Mouse (Mus musculus): ENCODE measurements at regions not wholly inside any gene's neighbourhood (a gene's known extent, or its start where the extent isn't known, plus 50 kb on each side); places are given as distances from the start of the nearest gene placed in this dataset.
A peak's percentile ranks its signal among the peaks of the same experiment; 100 is the strongest.

DNA sequence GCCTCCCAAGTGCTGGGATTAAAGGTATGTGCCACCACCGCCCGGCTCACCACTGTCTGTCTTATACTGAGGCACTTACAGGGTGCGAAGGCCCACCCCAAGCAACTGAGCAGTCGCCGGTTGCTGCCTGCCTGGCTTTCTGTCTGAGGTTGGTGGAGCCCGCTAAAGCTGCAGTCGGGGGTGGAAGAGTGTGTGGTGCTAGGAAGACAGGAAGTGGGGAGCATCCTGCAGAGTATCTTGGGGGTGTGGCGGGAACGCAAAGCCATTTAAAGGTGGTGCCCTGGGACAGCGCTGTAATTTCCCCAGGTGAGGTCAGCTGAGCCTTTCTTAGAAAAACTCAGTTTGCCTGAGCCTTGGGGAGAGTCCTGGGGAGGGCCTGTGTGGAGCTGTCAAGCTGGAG lies 89.3 kb downstream of the Gadd45g start:
- DNase-seq, result no peak

DNA sequence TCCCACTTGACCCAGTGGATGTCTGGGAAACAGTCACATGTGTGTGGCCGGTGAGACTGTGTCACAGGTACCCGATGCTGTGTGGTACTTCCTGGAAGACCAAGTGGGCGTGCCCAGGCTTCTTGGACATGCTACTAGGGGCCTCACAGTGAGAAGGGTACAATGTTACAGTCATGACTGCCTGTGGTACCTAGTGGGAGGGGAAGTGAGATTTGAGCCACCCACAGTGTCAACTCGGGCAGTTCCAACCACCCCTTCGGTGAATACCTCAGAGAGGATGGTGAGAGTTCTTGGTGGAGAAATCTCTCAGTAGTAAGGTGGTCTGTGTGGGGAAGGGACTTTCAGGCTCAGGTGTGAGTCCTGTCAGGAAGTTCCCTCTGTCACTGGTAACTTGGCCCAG lies 90.0 kb downstream of the Gadd45g start:
- no peak for DNase-seq

DNA sequence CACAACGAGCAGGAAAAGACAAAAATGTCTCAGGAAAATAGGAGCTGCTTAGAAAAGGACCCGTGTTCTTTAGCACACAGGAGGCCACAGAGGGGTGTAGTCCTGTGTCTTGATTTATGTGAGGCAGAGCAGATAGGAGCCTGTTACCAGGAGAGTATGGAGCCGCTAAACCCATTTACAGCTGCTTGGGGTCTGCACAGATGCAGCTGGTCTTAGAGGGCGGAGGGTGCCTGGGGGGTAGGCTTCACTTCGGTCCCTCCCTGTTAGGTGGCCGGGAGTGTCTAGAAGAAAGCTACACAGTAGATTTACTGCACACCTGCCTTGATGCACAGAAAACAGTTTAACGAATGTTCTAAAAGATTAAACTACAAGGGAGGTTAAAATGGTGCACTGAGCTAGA lies 91.4 kb downstream of the Gadd45g start:
- no peak for DNase-seq

DNA sequence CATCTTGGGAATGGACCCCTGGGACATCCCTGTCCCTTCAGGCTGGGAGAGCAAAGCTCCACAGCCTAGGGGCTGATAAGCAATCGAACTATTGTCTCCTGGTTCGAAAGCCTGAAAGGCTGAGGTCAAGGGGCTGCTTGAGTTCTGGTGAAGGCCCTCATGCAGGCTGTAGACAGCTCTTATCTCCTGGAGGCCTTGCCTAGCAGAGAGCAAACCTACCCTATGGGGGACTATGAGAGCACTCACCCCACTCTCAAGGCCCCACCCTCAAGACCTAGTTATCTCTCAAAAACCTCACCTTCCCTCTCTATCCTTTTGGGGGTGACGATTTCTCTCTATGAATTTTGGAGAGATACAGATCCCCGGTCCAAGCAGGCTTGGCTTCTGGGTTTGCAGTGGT lies 92.8 kb downstream of the Gadd45g start:
- DNase-seq, result no peak

DNA sequence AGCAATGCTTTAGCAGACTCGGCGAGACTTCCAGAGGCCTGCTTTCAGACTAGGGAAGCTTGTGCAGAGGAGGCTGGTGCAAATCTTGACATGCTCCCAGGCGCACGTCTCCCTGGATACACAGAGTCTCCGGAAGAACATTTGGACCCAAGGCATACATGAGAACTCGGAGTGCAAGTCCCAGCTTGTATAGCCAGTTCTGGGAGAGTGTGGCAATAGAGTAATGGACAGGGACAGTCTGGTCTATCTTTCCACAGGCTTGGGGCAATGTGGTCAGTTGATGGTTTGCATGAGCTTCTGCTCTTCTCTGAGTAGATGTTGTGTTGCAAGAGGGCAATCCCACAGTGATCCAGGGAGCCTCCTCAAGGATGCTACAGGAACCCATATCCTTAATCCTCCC lies 93.2 kb downstream of the Gadd45g start:
- no peak for DNase-seq

DNA sequence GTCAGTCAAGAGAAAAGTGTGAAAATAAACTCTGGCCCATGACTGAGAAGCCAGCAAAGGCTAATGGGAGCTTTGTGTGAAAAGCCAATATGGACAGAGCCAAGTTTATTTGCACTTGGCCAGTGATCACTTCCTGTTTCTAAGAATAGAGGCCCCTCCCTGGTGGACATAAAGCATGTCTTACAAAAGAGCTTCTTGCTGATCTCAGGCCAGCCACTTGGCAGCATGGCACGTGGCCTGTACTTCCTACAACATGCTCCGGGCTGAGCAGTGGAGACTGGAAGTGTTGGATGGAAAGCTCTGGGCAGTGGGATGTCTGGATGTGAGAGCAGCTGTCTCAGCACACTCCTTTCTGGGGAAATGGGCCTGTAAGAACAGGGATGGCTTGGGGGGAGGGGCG lies 99.7 kb downstream of the Gadd45g start:
- DNase-seq, result no peak

DNA sequence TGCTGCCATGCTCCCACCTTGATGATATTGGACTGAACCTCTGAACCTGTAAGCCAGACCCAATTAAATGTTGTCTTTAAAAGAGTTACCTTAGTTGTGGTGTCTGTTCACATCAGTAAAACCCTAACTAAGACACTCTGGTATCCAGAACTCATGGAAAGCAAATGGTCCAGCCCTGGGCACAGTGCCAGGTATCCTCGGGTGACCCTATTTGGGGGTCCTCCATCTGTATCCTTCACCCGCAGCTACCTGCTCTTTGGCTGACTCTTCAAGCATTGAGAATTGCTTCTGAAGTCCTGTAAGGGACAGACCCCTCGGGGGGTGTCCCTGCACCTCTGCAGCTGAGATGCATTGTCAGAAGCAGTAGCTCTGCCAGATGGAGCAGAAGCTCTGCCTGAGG lies 102.4 kb downstream of the Gadd45g start:
- DNase-seq, result no peak

DNA sequence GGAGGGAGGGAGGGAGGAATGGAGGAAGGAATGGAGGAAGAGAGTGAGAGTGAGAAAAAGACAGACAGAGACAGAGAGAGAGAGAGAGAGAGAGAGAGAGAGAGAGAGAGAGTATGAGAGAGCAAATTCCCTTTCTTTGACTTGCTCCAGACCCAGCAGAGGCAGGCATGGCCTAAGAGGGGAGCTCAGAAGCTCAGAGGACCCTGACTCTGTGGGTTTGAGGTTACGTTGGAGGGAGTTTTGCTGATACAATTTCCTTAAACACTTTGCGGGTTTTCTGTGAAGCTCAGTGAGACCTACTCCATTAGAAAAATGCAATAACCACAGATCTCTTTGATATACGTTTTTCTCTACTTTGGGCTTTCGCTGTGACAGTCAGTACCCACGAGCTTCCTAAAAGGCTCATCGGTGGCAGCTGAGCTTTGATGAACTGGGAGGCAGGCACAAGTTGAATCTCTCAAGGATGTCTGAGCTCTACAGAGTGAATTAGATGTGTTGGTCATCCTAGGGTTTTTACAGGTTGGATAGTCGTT lies 105.1 kb downstream of the Gadd45g start:
- DNase-seq, result no peak

DNA sequence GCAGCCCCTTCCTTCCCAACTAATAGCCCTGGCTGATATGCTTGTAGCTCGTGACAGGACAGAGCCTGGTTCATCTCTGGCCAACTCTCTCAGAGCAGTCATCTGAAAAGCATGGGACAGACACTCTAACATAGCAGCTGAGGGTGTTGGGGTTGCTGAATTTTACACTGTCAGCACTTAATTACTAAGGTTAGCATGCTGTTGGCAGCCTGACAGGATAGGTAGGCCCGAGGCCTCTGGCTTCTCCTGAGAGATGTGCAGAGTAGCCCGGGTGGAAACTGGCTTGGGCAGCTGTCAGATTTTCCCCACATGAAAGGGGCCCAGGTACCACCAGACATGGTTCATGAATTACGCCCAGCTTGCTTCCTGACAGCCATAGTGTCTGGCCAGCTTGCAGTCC lies 106.6 kb downstream of the Gadd45g start:
- DNase-seq, result no peak

DNA sequence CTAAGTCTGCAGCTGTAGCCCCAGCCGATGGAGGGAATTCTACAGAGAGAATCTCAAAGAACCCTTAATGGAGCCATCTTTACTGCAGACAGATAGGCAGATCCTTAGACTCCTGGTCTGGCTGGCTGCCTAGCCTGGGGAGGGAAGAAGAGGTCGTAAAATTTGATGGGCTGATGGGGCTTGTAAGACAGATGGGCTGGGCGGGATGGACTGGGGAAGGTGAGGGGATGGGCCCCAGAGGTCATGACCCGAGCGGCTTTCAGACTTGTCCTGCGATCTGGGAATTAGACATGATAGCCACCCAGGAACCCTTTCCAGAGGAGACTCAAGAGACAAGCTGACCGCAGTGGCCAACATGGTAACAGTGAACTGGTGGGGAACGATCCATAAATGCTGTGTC lies 107.1 kb downstream of the Gadd45g start:
- no peak for DNase-seq

DNA sequence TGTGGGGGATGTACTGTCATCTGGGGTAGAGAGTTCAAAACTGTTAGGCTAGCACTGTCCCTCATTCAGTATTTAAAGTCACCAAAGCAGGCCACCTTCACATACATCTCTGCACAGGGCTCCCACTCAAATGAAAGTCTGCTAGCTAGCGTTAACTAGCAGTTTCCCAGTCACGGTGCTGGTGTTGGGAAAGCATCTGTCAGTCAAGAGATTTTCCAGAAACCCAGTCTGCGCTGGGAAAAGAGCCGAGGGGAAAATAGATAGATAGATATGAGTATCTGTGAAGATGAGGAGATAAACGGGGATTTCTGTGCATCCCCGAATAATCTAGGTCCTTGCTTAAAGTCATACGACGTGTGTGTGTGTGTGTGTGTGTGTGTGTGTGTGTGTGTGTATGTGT lies 110.6 kb downstream of the Gadd45g start:
- DNase-seq, result no peak

DNA sequence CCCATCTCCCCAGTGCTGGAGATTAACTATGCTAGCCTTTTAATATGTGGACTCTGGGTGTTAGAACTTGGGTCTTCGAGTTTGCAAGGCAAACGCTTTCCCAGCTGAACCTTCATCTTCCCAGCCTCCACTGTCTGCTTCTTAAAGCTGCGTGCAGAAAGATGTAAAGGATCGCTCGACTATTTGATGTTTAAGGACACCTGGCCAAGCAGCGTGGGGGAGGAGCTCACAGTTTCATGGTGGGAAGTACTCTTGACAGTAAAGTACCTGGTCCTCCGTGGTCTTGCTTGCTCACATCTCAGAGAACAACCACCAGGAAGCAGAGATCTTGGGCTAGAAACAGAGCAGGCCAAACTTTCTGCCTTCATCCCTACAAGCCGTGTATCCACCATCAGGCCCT lies 113.1 kb downstream of the Gadd45g start:
- DNase-seq, result no peak

DNA sequence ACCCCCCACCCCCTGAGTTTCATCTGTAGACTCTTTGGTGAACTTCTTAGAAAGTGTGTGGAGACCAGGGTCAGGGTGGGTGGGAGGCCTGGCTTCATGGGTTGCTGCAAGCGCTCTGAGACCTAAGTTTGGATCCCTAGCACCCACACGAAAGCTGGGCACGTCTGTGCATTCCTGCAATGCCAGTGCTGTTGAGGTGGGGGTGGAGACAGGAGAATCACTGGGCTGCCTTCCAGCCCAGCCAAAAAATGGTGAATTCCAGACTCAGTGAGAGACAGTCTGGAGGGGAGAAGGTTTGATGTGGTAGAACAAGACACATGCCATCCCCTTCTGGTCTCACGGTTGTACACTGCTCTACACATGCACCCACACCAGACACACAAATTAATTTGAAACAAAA lies 113.8 kb downstream of the Gadd45g start:
- peak; percentile 13 for DNase-seq

DNA sequence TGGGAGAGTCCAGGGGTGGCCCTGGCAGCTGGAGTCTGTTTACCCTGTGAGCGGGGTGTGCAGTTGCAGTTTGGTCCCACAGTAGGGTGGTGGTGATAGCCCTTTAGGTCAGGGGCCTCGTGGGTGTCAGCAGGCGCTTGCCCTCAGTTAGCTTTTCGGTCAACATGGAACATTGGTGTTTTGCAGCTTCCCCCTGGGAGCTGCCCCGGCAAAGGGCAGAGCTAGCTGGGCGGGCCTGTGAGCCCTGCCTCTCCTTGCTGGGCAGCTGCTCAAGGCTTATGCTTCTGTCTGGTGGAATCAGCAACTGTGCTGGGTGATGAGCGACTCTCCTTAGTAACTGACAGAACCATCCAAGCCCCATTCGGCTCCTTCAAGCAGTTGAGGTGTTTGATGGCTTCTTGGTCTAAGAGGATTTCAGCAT lies 115.7 kb downstream of the Gadd45g start:
- DNase-seq, result no peak

DNA sequence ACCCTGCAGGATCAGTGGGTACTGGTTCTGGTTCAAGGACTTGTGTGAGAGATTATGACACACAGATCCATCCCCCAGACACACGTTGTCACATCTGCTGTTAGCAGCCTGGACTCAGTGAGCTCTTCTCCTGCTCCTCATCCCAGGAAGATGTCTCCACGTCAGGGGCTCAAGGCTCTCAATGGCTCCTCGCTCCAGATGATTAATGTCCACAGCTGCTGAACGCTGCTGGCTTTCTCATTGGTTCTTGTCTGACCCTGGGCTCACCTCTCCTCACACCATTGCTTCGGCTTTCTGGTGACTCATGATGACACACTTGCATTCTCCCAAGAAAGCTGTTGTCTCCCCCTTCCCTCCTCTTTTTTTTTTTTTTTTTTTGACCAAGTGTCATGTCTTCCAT lies 116.2 kb downstream of the Gadd45g start:
- DNase-seq, result no peak

DNA sequence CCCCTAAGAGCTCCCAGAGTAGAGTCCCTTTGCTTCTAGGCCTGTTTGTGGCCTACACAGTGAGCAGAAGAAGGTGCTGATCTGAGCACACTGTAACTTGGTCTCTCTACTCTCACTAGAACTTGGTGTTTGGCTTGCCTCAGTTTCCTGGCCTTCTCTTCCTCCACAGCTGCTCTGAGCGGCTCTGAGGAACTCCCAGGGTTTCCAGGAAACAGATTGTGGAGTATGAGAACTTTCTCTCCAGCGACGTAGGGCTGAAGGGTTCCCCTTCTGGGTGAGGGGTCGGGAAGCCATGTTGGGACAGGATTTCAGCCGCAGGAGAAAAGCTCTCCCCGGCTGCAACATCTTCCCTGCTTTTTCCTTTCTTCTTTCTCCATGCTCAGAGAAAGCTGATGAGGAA lies 117.5 kb downstream of the Gadd45g start:
- no peak for DNase-seq

DNA sequence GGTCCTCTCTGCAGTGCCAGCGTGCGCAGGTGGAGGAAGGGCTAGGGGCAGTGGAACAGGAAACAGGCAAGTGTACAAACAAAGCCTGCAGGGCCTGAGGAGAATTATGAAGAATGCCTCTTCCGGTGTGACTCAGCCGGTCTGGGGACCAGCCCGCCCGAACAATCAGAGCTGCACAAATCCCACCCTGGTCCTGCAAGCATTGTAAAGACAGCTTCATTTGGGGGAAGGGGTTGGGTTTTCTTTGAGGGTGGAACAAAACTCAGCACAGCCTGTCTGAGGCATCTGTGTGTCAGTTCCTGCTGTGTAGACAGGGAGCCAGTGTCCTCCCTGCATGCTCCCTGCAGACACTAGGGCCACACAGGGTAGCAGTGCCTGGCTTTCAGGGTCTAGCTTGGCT lies 117.9 kb downstream of the Gadd45g start:
- DNase-seq, result no peak

DNA sequence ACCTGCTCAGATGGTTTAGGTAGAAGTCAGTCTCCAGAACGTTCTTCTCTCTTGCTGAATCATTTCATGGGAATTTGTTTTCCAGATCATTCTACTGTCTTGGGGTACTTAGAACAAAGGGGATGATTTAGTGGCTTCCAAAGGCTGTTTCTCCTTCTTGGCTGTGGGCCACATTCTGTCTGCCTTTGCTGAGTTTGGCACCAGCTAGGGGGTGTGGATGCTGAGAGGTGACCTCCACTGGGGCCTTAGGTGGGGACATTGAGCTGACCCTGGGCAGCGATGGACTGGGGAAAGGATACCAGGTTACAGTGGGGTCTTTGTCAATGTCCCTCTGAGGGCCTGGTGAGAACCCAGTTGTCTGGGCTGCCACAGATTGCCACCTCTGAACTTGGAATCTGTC lies 118.4 kb downstream of the Gadd45g start:
- DNase-seq, result no peak

DNA sequence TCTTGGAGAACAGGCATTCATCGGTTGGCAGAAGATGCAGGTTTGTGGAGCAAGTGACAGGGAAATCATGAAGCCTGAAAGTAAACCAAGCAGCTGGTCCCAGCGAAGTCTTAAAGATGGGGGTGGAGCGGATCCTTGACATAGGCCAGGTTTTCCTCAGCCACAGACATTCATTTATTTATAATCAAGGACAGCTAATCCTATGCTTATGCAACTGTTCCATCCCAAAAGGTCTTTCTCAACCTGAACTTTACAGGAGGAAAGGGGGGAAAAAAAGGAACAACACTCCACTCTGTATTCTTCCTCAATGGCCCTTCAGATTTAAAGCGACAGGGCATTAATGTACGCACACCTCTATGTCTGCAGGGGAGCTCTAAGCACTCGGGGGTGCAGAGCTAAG lies 121.6 kb downstream of the Gadd45g start:
- no peak for DNase-seq

DNA sequence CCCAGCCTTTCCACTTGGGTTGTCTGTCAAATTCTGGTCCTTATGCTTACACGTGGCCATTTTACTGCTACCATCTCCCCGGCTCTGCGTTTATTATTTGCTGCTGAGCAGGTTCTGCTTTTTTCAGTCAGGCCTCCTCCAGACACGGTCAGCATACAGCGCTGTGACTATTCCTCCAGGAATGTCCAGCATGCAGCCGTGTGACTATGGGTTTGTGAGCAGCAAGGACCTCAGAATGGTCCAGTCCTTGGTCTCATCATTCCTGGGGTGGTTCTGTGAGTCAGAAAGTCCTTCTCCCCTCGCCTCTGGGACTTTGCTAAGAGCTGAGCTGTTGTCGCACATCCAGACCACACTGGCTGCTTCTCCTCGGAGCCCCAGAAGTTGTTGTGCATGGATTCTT lies 122.3 kb downstream of the Gadd45g start:
- no peak for DNase-seq

DNA sequence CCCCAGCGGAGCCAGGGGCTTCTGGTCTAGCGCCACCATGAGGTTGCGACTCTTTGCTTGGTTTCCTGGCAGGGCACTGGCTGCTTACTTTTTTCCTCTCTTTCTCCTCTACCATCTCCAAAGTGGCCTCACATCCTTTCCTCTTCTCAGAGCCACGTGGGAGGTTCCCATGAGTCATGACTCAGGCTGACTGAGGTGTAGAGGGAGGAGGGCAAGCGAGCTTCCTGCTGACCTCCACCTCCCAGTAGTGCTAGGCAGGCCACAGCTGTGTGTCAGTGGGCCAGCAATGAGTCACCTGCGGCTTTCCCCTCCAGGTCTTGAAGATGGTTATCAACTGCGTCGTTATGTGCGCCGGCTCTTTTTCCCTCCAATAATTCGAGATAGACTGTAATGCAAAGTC lies 123.6 kb downstream of the Gadd45g start:
- no peak for DNase-seq

DNA sequence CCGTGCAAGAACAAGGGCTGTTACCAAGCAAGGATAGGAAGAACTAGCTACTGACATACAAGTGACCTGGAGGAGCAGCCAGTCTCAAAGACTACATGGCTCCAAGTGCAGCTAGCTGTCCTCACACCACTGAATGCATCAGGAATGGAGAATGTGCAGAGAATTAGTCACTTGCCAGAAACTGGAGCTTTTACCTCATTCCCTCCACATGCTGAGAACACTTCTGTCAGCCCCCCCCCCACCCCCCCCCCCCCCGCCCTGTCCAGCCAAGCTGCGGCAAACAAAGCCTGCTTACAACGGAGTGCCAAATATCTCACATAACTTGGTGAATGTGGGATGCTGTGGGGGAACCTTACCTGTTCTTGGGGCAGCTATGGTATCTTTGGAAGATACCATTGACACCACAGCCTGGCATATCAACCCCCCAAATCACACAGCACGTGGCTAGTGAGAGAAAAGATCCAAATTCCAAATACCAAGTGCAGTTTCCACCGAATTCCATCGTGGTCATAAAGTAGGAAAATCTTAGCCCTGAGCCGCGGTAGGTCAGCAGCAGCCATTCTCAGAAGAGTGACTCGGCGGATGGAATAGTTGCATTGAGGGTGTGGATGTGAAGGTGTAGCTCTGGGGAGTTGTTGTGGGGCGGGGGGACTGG lies 126.3 kb downstream of the Gadd45g start:
- DNase-seq, result no peak

DNA sequence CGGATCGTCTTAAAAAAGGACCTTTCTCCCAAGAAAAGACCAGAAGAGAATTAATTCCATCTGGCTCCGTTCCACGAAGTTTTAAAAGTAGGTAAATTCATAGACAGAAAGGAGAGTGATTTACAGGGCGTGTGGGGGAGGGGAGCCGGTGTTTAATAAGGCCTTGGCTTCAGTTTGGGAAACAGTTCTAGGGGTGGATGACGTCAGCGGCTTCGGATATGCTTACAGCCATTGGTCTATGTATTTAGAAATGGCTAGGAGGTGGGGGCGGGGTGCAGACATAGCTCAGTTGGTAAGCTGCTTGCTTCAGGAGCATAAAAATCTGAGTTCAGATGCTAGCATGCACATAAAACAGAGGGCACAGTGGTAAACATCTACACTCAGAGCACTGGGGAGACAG lies 127.0 kb downstream of the Gadd45g start:
- DNase-seq, result peak; percentile 60

DNA sequence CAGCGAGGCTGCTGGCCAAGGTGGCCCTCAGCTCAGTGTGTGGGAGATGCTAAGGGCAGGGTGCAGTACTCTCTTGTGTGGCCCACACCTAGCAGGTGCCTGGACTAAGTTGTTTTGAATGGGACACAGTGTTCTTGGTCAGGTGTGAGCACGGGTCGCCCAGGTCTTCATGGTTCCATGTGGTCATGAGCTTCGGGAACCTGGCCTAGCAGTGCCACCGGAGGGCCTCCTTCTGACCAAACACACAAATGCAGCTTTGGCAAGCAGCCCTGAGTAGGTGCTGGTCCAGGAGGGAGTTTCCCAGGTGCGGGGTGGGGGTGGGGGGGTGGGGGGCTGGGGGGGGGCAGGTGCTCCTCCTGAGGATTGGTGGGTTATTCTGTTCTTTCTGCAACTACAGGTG lies 127.6 kb downstream of the Gadd45g start:
- no peak for DNase-seq

DNA sequence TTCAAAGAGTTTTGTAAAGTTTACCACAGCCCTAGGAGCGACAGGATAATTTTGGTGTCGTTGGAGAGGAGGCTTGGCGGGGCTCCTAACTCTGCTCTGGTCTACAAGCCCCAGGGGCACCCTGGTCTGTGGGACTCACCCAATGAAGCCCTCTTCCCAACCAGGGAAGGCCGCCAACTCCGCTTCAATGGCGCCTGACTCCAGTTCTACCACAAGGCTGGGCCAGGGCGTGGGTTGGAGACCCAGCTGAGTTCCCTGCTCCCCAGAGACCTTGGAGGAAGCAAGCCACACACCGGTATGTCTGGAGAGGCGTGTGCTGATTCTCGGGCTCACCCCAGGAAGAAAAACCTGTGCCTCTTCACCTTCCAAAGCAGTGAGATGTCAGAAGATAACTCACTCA lies 128.9 kb downstream of the Gadd45g start:
- DNase-seq, result no peak

All from right cerebral cortex, postnatal 14 days (tissue).